Mouse (Mus musculus) kidney, embryonic 16.5 days (tissue): ENCODE results near the gene Sorl1. TPM values are rescaled to one million over a fixed set of nuclear protein-coding genes. Genes with fewer than 3 reads are reported as not detected.

ENCODE experiments used
- ATAC-seq: fragments of 200-750 bp; cut with Nextera tagmentation; 2 replicates; pipeline ENCODE4 v1.8.0; 2017; ENCODE audit warnings: moderate TSS enrichment; ENCODE audit not compliant: low FRiP score, low TSS enrichment
- H3K27ac ChIP-seq: fragments of 300-500 bp; sonication (generic); 2 replicates; pipeline ENCODE4 v1.5.1; 2014; ENCODE audit warnings: low read length
- H3K27me3 ChIP-seq: fragments of 300-500 bp; sonication (generic); 2 replicates; pipeline ENCODE4 v1.6.1; 2014; ENCODE audit warnings: low read length, control low read depth, mixed read lengths; ENCODE audit not compliant: insufficient read depth
- H3K36me3 ChIP-seq: fragments of 300-500 bp; sonication (generic); 2 replicates; pipeline ENCODE4 v1.6.1; 2014; ENCODE audit warnings: low read length, control low read depth, mixed read lengths; ENCODE audit not compliant: insufficient read depth
- H3K4me1 ChIP-seq: fragments of 300-500 bp; sonication (generic); 2 replicates; pipeline ENCODE4 v1.6.1; 2014; ENCODE audit warnings: low read length, control low read depth, mixed read lengths; ENCODE audit not compliant: insufficient read depth
- H3K4me2 ChIP-seq: fragments of 300-500 bp; sonication (generic); replicated peaks from 2 replicates; pipeline ENCODE4 v1.6.1; 2014; ENCODE audit warnings: low read depth, low read length
- H3K4me3 ChIP-seq: fragments of 300-500 bp; sonication (generic); 2 replicates; pipeline ENCODE4 v1.5.1; 2014; ENCODE audit warnings: mild to moderate bottlenecking, low read length
- H3K9ac ChIP-seq: fragments of 300-500 bp; sonication (generic); replicated peaks from 2 replicates; pipeline ENCODE4 v1.6.1; 2014; ENCODE audit warnings: low read length
- H3K9me3 ChIP-seq: fragments of 300-500 bp; sonication (generic); 2 replicates; pipeline ENCODE4 v1.6.1; 2016; ENCODE audit warnings: low read length, control low read depth
- WGBS: fragments of 180-500 bp; shearing (Covaris S2); extraction: QIAGEN DNeasy Blood & Tissue Kit; methylation state at CpG from one replicate; pipeline ENCODE4 v1.1.7; 2014; 5-methylcytosine and 5-hydroxymethylcytosine counted together
- polyA plus RNA-seq: library from polyadenylated mRNA; unstranded; fragments of >200 nt; fragmentation: Nextera tagmentation; extraction: Ambion mirVana; gene quantifications from 2 replicates; pipeline ENCODE4 v1.2.1, GENCODE M21; 2015

Gene Sorl1
- polyA plus RNA-seq, 1 experiment from 2014 or later = 12.5 TPM

- H3K27ac ChIP-seq = no peak overlapping the region
- H3K9me3 ChIP-seq = no peaks in the 10 kb centered on the region
Observed at GRCm38 (mm10) chr9:41940311-41940853, 183.7 kb downstream of the Sorl1 start.

GRCm38 (mm10) chr9:41938449-41938848 lies 185.6 kb downstream of the Sorl1 start:
- H3K27me3 ChIP-seq = no peaks in the 10 kb centered on the region
- H3K4me3 ChIP-seq = no peak overlapping the region
- H3K4me1 ChIP-seq = peaks cover 51% of the 10 kb centered on the region
- H3K9ac ChIP-seq = no peak overlapping the region
- H3K9me3 ChIP-seq = no peaks in the 10 kb centered on the region
- no peak for ATAC-seq
- peak overlapping the region; percentile 91 for H3K27ac ChIP-seq
- H3K4me2 ChIP-seq = no peak overlapping the region
- WGBS = 40% methylated on average over 8 of the region's 8 CpGs
- no peaks in the 10 kb centered on the region for H3K36me3 ChIP-seq

More at GRCm38 (mm10) chr9:41940311-41940853, 183.7 kb downstream of the Sorl1 start:
- no peak overlapping the region for H3K9ac ChIP-seq
- H3K4me1 ChIP-seq = peaks cover 33% of the 10 kb centered on the region
- no peak overlapping the region for H3K4me2 ChIP-seq
- no peaks in the 10 kb centered on the region for H3K27me3 ChIP-seq
- WGBS = 34% methylated on average over 10 of the region's 10 CpGs
- no peak for ATAC-seq
- no peak overlapping the region for H3K4me3 ChIP-seq
- no peaks in the 10 kb centered on the region for H3K36me3 ChIP-seq

DNA sequence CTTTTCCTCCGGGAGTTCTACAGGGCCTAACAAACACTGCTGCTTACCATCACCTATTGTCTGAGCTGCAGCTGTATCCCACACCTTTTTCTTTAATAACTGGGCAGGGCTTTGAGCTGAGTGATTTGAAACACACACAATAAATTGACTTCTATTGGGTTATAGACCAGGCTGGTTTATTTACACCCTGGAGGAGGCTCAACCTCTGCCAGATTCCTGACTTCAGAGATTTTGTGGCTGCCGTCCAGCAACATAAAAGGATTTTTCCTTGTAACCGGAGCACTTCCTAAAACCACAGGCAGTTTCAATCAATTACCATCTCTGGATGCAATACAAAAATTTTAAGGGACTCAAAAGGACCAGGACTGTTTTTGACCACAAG lies 186.1 kb downstream of the Sorl1 start:
- peaks cover 53% of the 10 kb centered on the region for H3K4me1 ChIP-seq
- peak overlapping the region; percentile 91 for H3K27ac ChIP-seq
- H3K4me3 ChIP-seq = no peak overlapping the region
- peak; percentile 24; the same call in 1 of the 2 replicates for ATAC-seq
- no peaks in the 10 kb centered on the region for H3K27me3 ChIP-seq
- WGBS = 22% methylated on average over 3 of the region's 3 CpGs
- no peak overlapping the region for H3K4me2 ChIP-seq
- H3K9me3 ChIP-seq = no peaks in the 10 kb centered on the region
- H3K36me3 ChIP-seq = no peaks in the 10 kb centered on the region
- H3K9ac ChIP-seq = no peak overlapping the region

DNA sequence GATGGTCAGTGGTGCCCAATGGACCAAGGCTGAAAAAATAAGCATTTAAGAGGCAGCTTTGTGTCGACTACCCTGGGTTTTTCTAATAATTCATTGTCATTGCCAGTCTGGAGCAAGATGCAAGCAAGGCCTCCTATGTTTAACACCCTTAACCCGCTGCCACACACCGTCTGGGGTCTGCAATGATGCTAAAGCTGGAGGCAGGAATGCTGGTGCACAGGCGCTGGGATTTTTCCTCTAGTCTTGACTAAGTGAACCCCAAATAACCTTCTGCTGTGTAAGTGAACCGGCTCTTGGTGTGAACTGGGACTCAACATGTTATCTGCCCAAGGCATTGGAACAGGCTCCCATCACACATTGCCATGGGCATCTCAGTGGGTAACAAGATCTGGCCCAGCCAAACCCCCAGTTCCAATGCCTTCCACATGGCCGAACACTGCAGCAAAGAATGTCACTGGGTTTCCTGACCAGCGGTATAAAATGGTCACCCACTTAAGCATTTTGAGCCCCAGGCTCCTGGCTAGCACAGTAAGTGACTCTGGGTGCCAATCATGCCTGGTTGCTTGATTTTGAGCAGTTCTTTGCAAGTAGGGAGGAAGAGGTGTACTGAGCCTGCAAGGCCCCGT lies 186.6 kb downstream of the Sorl1 start:
- Histone ChIP-seq H3K27ac (peak overlapping the region; percentile 91), H3K4me3 (no peak overlapping the region), H3K9ac (0 out of 2 replicates have a peak overlapping the region, but pooled peaks have one; percentile 8), H3K4me2 (no peak overlapping the region), H3K36me3 (no peaks in the 10 kb centered on the region), H3K27me3 (no peaks in the 10 kb centered on the region), H3K9me3 (no peaks in the 10 kb centered on the region), H3K4me1 (peaks cover 53% of the 10 kb centered on the region)
- WGBS = 35% methylated on average over 8 of the region's 8 CpGs
- 0 out of 2 replicates have a peak, but pooled peaks have one; percentile 3 for ATAC-seq

GRCm38 (mm10) chr9:41936598-41936997 lies 187.5 kb downstream of the Sorl1 start:
- Histone ChIP-seq H3K36me3 (no peaks in the 10 kb centered on the region), H3K4me1 (peaks cover 53% of the 10 kb centered on the region), H3K4me3 (no peak overlapping the region), H3K27me3 (no peaks in the 10 kb centered on the region), H3K27ac (no peak overlapping the region), H3K4me2 (no peak overlapping the region), H3K9ac (no peak overlapping the region), H3K9me3 (no peaks in the 10 kb centered on the region)
- 16% methylated on average over 1 of the region's 1 CpGs for WGBS
- no peak for ATAC-seq

- Histone ChIP-seq H3K27me3 (no peaks in the 10 kb centered on the region), H3K9ac (peak overlapping the region; percentile 62)
Observed at GRCm38 (mm10) chr9:41935979-41936378, 188.1 kb downstream of the Sorl1 start.

DNA sequence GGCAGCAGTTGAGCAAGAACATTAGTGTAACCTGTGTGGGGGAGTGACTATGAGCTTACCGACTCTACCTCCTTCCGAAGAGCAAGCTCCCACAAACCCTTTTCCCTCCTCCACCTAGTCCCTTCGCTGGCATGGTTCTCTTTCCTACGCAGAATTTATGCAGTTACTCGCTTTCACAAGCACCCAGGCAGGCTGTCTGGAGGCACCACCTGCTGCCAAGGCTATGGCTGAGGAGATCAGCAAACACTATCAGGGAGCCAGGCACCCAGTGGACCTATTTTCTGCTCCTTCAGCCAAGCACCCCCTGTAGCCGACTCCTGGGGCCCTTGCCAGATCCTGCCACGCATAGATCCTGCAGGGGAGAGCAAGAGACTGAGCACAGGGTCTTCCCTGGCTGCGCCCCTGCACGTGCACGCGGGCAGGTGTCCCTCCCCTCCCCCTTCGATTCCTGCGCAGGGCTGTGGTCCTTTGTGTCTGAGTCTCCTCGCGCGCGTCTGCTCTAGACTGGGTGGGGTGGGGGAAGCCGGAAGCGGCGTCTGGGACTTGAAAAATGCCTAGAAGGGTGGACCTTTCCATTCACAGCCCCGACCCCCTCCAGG lies 188.6 kb downstream of the Sorl1 start:
- Histone ChIP-seq H3K27ac (peak overlapping the region; percentile 71), H3K4me2 (peak overlapping the region; percentile 60), H3K4me1 (peaks cover 51% of the 10 kb centered on the region), H3K9me3 (no peaks in the 10 kb centered on the region), H3K27me3 (no peaks in the 10 kb centered on the region), H3K4me3 (peak overlapping the region; percentile 36), H3K9ac (peak overlapping the region; percentile 62), H3K36me3 (no peaks in the 10 kb centered on the region)
- ATAC-seq = peak; percentile 75
- under 1% methylated on average over 21 of the region's 21 CpGs for WGBS

More at GRCm38 (mm10) chr9:41935979-41936378, 188.1 kb downstream of the Sorl1 start:
- ATAC-seq = no peak; the same call in 1 of the 2 replicates
- peaks cover 53% of the 10 kb centered on the region for H3K4me1 ChIP-seq
- no peaks in the 10 kb centered on the region for H3K9me3 ChIP-seq
- peak overlapping the region; percentile 36 for H3K4me3 ChIP-seq
- no peaks in the 10 kb centered on the region for H3K36me3 ChIP-seq
- WGBS = 1% methylated on average over 10 of the region's 10 CpGs
- peak overlapping the region; percentile 71 for H3K27ac ChIP-seq
- peak overlapping the region; percentile 60 for H3K4me2 ChIP-seq

DNA sequence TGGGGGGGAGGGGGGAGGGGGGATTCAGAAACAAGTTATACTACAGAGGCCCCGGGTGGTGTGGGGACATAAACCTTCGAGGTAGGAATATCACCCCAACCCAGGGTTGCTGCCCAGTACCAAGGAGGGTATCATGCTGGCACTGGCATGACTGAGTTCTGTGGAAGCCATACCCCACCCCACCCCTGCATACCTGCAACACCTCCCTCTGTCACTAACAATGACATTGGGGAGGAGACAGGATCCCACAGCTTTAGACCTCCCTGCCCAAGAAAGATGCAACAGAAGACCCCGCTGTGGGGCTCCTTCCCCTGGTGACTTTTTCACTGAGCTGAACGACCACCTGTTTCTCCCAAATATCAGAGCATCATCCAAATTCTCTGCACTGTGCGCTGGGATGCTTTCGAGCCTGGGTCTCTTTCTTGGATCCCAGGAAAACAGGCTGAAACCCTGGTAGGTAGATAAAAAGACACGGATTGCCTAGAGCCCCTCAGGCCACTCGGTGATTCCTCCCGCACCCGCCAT lies 189.2 kb downstream of the Sorl1 start:
- ATAC-seq = 0 out of 2 replicates have a peak, but pooled peaks have one; percentile 32
- Histone ChIP-seq H3K4me1 (peaks cover 49% of the 10 kb centered on the region), H3K27ac (peak overlapping the region; percentile 71), H3K27me3 (no peaks in the 10 kb centered on the region), H3K36me3 (no peaks in the 10 kb centered on the region), H3K4me2 (peak overlapping the region; percentile 60), H3K4me3 (peak overlapping the region; percentile 36), H3K9ac (peak overlapping the region; percentile 62), H3K9me3 (no peaks in the 10 kb centered on the region)
- 20% methylated on average over 10 of the region's 10 CpGs for WGBS

- no peak overlapping the region for H3K4me2 ChIP-seq
- no peaks in the 10 kb centered on the region for H3K27me3 ChIP-seq
- no peak for ATAC-seq
- no peaks in the 10 kb centered on the region for H3K36me3 ChIP-seq
- H3K27ac ChIP-seq = no peak overlapping the region
- H3K4me3 ChIP-seq = no peak overlapping the region
- peaks cover 16% of the 10 kb centered on the region for H3K4me1 ChIP-seq
- H3K9ac ChIP-seq = no peak overlapping the region
- H3K9me3 ChIP-seq = no peaks in the 10 kb centered on the region
- WGBS = 60% methylated on average over 5 of the region's 5 CpGs
Observed at GRCm38 (mm10) chr9:41929986-41930385, 194.1 kb downstream of the Sorl1 start.

DNA sequence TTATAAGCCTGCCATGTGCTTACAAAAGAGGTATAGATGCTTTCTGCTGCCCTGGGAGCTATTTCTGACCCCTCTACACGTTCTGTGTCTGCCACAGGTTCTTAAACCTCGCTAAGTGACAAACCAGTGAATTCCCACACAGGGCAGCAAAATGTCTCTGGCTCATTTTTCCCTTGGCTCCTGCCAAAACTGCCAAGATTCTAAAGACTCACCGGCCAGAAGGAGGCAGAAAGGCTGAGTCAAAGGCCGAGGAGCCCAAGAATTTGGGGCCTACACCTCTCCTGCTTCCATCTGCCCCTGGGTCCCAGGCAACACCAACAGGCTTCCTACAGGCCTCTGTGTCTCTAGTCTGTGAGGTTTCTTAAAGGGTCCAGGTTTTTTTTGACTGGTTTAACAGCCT lies 198.4 kb downstream of the Sorl1 start:
- Histone ChIP-seq H3K27ac (no peak overlapping the region), H3K27me3 (no peaks in the 10 kb centered on the region), H3K4me3 (no peak overlapping the region), H3K9ac (no peak overlapping the region), H3K4me2 (no peak overlapping the region), H3K36me3 (no peaks in the 10 kb centered on the region), H3K4me1 (no peaks in the 10 kb centered on the region), H3K9me3 (no peaks in the 10 kb centered on the region)
- no peak for ATAC-seq
- 61% methylated on average over 4 of the region's 4 CpGs for WGBS
